Mouse (Mus musculus): ENCODE measurements around the gene Uckl1. TPM values are rescaled to one million over a fixed set of nuclear protein-coding genes. Genes with fewer than 3 reads are reported as not detected.
A peak's percentile ranks its signal among the peaks of the same experiment; 100 is the strongest.

The Uckl1 gene
- polyA plus RNA-seq, 1 experiment from 2014 or later: 51.0 TPM

DNA sequence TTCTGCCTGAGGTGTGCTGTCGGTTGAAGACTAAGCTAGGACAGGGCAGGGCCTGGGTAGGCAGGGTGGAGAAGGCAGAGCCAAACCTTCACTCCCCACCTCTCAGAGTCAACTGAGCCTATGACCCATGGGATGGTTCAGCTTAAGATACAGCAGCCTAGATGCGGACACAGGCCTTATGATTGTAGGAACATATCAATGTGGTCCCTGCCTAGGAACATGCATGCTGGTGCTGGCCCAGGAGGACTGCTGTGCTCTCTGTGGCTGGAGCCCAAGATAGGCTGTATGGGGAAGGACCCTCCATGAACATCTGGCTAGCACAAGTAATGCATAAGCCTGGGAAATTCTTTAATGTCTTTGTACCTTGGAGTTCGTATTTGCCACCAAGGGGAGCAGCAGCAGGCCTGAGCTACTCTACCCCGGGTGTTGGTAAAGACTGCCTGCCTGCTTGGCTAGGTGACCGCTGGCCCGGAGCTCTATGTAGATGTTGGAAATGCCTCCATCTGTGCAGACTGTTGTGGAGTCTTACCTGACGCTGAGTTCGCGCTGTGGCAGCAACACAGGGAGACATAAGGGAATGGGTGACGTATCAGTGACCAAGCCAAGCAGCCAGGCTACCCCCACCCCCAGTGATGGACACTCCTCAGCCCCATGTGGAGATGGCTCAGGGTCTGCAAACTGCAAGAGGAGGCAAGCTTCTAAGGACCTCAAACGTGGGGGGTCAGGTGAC, 12.6 kb downstream of the Uckl1 start:
- DNase-seq (ENCODE audit: low spot score) (peak; percentile 35), ATAC-seq (replicated peaks; ENCODE audit: low FRiP score) (no peak)
- Histone ChIP-seq H3K9ac (ENCODE audit: low read length) (no peak overlapping the region), H3K27ac (ENCODE audit: low read depth, low read length) (no peak overlapping the region), H3K36me3 (ENCODE audit: control insufficient read depth, insufficient read depth, low read length) (no peaks in the 10 kb centered on the region), H3K27me3 (ENCODE audit: control insufficient read depth, insufficient read depth, low read length) (no peaks in the 10 kb centered on the region), H3K4me1 (replicated peaks; ENCODE audit: control insufficient read depth, insufficient read depth, low read length) (no peaks in the 10 kb centered on the region), H3K4me2 (ENCODE audit: low read depth, low read length, severe bottlenecking) (no peak overlapping the region), H3K9me3 (ENCODE audit: control insufficient read depth, low read length) (no peaks in the 10 kb centered on the region), H3K4me3 (ENCODE audit: low read depth, low read length) (no peak overlapping the region)
- WGBS: 91% methylated on average over 11 of the region's 11 CpGs

DNA sequence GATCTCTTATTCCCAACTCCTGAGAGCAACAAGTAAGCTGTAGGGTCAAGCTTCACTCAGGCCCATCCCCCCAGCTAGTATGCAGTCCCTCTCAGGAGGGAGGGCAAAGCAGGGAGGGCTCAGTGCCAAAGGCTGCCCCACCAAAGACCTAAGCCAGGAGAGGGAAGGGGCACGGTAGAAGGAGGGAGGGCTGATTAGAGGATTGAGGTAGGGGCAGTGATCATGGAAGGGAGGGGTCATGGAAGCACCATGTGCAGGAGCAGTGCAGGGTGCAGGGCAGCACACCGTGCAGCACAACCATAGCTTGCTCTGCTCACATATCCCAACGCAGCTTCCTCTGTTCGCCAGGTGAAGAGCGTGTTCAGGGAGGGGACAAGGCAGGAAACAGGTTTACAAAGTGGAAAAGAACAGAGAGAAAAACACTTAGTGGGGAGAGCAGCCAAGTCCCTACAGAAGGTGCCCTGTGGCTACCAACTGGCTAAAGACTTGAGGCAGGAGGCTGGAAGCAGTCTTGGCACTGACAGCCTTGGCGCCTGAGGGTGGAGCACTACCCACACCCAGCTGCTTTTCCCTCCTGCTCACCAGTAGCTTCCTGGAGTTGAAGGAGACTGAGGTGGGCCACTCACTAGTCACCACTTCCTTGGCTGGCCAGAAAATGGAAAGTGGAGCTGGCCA, 13.6 kb downstream of the Uckl1 start:
- DNase-seq (ENCODE audit: low spot score) (peak; percentile 40), ATAC-seq (replicated peaks; ENCODE audit: low FRiP score) (no peak)
- WGBS: 80% methylated on average over 6 of the region's 6 CpGs
- no peaks in the 10 kb centered on the region for H3K4me1 ChIP-seq (replicated peaks; ENCODE audit: control insufficient read depth, insufficient read depth, low read length)
- H3K27me3 ChIP-seq (ENCODE audit: control insufficient read depth, insufficient read depth, low read length): no peaks in the 10 kb centered on the region
- no peaks in the 10 kb centered on the region for H3K36me3 ChIP-seq (ENCODE audit: control insufficient read depth, insufficient read depth, low read length)
- no peak overlapping the region for H3K4me3 ChIP-seq (ENCODE audit: low read depth, low read length)
- no peak overlapping the region for H3K27ac ChIP-seq (ENCODE audit: low read depth, low read length)
- H3K9ac ChIP-seq (ENCODE audit: low read length): no peak overlapping the region
- H3K4me2 ChIP-seq (ENCODE audit: low read depth, low read length, severe bottlenecking): no peak overlapping the region
- H3K9me3 ChIP-seq (ENCODE audit: control insufficient read depth, low read length): no peaks in the 10 kb centered on the region

DNA sequence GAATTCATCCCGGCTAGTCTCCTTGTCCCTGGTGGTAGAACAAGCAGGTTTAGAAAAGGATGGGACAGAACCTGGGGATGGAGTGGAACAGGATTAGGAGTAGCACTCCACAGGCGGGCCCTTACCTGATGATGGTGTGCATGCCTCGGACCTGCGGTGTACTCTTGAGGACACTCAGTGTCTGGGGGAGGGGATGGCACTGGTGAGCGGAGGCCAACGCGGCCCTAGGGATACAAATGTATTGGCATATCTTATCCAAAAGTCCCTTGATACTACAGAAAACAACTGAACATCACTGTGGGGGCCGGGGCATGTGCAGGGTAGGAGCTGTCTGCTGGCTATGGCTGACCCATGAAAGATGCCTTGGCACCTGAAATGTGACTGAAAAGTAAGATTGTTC, 14.3 kb downstream of the Uckl1 start:
- ATAC-seq (replicated peaks; ENCODE audit: low FRiP score): no peak
- 91% methylated on average over 8 of the region's 8 CpGs for WGBS
- H3K27ac ChIP-seq (ENCODE audit: low read depth, low read length): no peak overlapping the region

DNA sequence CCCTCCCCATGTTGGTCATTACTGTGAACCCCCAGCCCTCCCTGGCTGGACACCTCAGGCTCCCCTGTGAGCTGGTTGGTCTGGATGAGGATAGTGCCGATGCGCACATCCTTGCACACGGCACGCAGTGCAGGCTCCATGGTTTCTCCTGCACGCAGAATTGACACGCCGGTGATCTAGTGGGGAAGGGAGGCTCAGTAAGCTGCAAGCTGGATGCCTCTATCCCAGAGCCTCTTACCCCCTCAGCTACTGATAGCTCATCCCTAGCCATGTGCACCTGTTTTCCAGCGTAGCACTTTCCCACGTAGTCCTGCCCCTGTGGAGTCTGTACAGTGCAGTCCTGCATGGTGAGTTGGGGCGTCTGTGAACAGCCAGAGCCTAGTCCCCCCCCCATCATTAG, 14.8 kb downstream of the Uckl1 start:
- Histone ChIP-seq H3K4me1 (replicated peaks; ENCODE audit: control insufficient read depth, insufficient read depth, low read length) (no peaks in the 10 kb centered on the region), H3K9me3 (ENCODE audit: control insufficient read depth, low read length) (no peaks in the 10 kb centered on the region), H3K27me3 (ENCODE audit: control insufficient read depth, insufficient read depth, low read length) (no peaks in the 10 kb centered on the region), H3K4me3 (ENCODE audit: low read depth, low read length) (no peak overlapping the region), H3K4me2 (ENCODE audit: low read depth, low read length, severe bottlenecking) (no peak overlapping the region), H3K36me3 (ENCODE audit: control insufficient read depth, insufficient read depth, low read length) (no peaks in the 10 kb centered on the region), H3K9ac (ENCODE audit: low read length) (no peak overlapping the region), H3K27ac (ENCODE audit: low read depth, low read length) (no peak overlapping the region)
- ATAC-seq (replicated peaks; ENCODE audit: low FRiP score) (no peak), DNase-seq (ENCODE audit: low spot score) (peak; percentile 37)
- WGBS: 95% methylated on average over 10 of the region's 10 CpGs

More for the DNA sequence above, 14.3 kb downstream of the Uckl1 start:
- no peaks in the 10 kb centered on the region for H3K27me3 ChIP-seq (ENCODE audit: control insufficient read depth, insufficient read depth, low read length)
- no peak overlapping the region for H3K4me2 ChIP-seq (ENCODE audit: low read depth, low read length, severe bottlenecking)
- H3K4me3 ChIP-seq (ENCODE audit: low read depth, low read length): no peak overlapping the region
- H3K36me3 ChIP-seq (ENCODE audit: control insufficient read depth, insufficient read depth, low read length): no peaks in the 10 kb centered on the region
- no peaks in the 10 kb centered on the region for H3K4me1 ChIP-seq (replicated peaks; ENCODE audit: control insufficient read depth, insufficient read depth, low read length)
- no peaks in the 10 kb centered on the region for H3K9me3 ChIP-seq (ENCODE audit: control insufficient read depth, low read length)
- H3K9ac ChIP-seq (ENCODE audit: low read length): no peak overlapping the region
- DNase-seq (ENCODE audit: low spot score): peak; percentile 47

DNA sequence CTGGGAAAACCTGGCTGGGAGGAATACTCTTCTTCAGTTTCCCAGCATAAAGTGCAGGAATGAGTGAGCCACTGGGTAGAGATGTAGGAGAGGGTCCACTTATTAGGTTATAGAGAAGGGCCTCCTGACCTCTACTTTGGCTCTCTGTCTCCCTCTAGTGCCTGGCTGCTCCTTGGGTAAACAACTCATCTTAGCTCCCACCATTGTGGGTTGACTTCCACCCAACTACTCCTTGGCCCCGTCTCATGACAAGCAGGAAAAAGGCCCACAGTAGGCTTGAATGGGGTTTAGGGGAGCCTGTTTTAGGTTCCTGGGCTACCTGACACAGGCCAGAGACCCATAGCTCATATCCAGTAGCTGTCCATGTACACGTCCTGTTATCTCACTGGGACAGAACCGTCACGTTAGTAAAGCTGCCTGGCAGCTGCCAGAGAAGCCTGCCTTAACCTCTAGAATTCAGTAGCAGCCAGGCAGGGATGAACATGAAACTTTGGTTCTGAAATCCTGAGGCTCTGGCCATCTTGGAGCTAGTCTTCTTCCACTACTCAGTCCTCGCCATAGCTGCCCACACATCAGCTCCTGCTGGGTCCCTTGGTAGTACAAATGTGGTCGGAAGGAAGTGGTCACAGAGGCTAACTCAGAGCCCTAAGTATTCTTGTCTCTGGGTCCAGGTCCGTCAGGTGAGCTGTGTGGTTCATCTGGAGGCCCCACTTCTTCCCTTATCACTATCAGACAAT, 16.3 kb downstream of the Uckl1 start:
- no peak overlapping the region for H3K27ac ChIP-seq (ENCODE audit: low read depth, low read length)
- no peaks in the 10 kb centered on the region for H3K9me3 ChIP-seq (ENCODE audit: control insufficient read depth, low read length)
- DNase-seq (ENCODE audit: low spot score): peak; percentile 52
- H3K9ac ChIP-seq (ENCODE audit: low read length): no peak overlapping the region
- no peak overlapping the region for H3K4me3 ChIP-seq (ENCODE audit: low read depth, low read length)
- no peaks in the 10 kb centered on the region for H3K27me3 ChIP-seq (ENCODE audit: control insufficient read depth, insufficient read depth, low read length)
- 81% methylated on average over 7 of the region's 7 CpGs for WGBS
- H3K4me2 ChIP-seq (ENCODE audit: low read depth, low read length, severe bottlenecking): no peak overlapping the region
- no peaks in the 10 kb centered on the region for H3K36me3 ChIP-seq (ENCODE audit: control insufficient read depth, insufficient read depth, low read length)
- H3K4me1 ChIP-seq (replicated peaks; ENCODE audit: control insufficient read depth, insufficient read depth, low read length): no peaks in the 10 kb centered on the region
- ATAC-seq (replicated peaks; ENCODE audit: low FRiP score): no peak

DNA sequence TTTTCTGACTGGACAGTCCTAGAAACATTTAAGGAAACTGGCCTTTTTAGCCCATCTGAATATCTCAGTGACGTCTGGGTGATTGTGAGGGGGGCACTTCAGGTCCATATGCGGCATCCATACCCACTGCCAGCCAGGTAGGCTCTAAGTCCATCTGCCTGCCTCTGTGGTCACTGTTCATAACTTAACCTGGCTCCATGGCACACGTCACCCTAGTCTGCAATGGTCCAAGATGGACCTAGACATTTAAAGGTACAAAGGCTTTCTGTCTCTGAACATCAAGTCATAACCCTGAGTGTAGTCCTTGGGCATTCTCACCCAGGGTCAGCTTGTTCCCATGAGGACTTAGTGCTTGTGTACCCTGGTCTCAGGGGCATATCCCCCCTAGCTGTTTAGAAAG, 17.4 kb downstream of the Uckl1 start:
- DNase-seq (ENCODE audit: low spot score) (no peak), ATAC-seq (replicated peaks; ENCODE audit: low FRiP score) (no peak)
- Histone ChIP-seq H3K9me3 (ENCODE audit: control insufficient read depth, low read length) (no peaks in the 10 kb centered on the region), H3K4me3 (ENCODE audit: low read depth, low read length) (no peak overlapping the region), H3K27me3 (ENCODE audit: control insufficient read depth, insufficient read depth, low read length) (no peaks in the 10 kb centered on the region), H3K4me2 (ENCODE audit: low read depth, low read length, severe bottlenecking) (no peak overlapping the region), H3K9ac (ENCODE audit: low read length) (no peak overlapping the region), H3K4me1 (replicated peaks; ENCODE audit: control insufficient read depth, insufficient read depth, low read length) (no peaks in the 10 kb centered on the region), H3K36me3 (ENCODE audit: control insufficient read depth, insufficient read depth, low read length) (no peaks in the 10 kb centered on the region), H3K27ac (ENCODE audit: low read depth, low read length) (no peak overlapping the region)
- 96% methylated on average over 3 of the region's 3 CpGs for WGBS

DNA sequence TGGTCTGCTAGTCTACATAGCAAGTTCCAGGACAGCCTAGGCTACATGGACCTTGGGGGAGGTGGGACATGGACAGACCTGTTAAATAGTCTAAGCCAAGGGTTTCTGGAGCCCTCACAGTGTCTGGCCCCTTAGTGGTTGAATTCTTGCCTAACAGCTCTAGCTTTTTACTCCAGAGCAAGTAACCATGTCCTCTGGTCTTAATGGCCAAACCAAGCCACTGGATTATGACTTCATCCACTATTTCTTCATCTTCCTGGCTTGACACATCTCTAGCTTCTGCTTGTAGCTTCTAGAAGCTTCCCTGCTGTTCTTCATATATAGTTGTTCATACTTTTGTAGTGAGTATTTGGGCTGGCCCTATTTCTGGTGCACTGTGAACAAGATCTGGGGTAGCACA, 30.9 kb downstream of the Uckl1 start:
- no peaks in the 10 kb centered on the region for H3K27me3 ChIP-seq (ENCODE audit: control insufficient read depth, insufficient read depth, low read length)
- no peak overlapping the region for H3K9ac ChIP-seq (ENCODE audit: low read length)
- H3K36me3 ChIP-seq (ENCODE audit: control insufficient read depth, insufficient read depth, low read length): peaks cover 7% of the 10 kb centered on the region
- H3K4me3 ChIP-seq (ENCODE audit: low read depth, low read length): no peak overlapping the region
- ATAC-seq (replicated peaks; ENCODE audit: low FRiP score) (no peak), DNase-seq (ENCODE audit: low spot score) (no peak)
- no peak overlapping the region for H3K27ac ChIP-seq (ENCODE audit: low read depth, low read length)
- no peaks in the 10 kb centered on the region for H3K4me1 ChIP-seq (replicated peaks; ENCODE audit: control insufficient read depth, insufficient read depth, low read length)
- no peak overlapping the region for H3K4me2 ChIP-seq (ENCODE audit: low read depth, low read length, severe bottlenecking)
- H3K9me3 ChIP-seq (ENCODE audit: control insufficient read depth, low read length): no peaks in the 10 kb centered on the region

DNA sequence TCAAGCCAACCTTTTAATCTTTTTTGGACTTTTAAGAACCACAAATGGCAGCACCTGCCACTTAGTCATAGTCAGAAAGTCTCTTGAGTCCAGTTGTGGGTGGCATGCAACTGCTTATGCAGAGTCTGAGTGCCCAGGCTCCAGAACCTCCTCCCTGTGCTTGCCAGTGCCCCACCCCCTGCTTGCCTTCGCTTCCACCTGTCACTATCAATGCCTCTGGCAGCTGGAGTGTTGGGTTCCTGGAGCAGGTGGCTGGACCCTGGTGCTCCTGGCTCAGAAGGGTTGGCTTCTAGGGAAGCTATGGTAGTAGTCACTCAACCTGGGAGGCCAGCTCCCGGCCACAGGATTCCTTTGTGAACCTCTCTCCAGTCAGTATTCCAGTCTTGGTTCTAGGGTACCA, 34.5 kb downstream of the Uckl1 start:
- Histone ChIP-seq H3K9ac (ENCODE audit: low read length) (no peak overlapping the region), H3K9me3 (ENCODE audit: control insufficient read depth, low read length) (no peaks in the 10 kb centered on the region), H3K27me3 (ENCODE audit: control insufficient read depth, insufficient read depth, low read length) (no peaks in the 10 kb centered on the region), H3K36me3 (ENCODE audit: control insufficient read depth, insufficient read depth, low read length) (peaks cover 13% of the 10 kb centered on the region), H3K27ac (ENCODE audit: low read depth, low read length) (no peak overlapping the region), H3K4me2 (ENCODE audit: low read depth, low read length, severe bottlenecking) (no peak overlapping the region), H3K4me1 (replicated peaks; ENCODE audit: control insufficient read depth, insufficient read depth, low read length) (no peaks in the 10 kb centered on the region), H3K4me3 (ENCODE audit: low read depth, low read length) (no peak overlapping the region)
- ATAC-seq (replicated peaks; ENCODE audit: low FRiP score) (no peak), DNase-seq (ENCODE audit: low spot score) (no peak)
- 98% methylated on average over 2 of the region's 2 CpGs for WGBS

Measured in forebrain, embryonic 11.5 days (tissue).